Mouse (Mus musculus): ENCODE data around the gene Ms4a7. TPM values are rescaled to one million over a fixed set of nuclear protein-coding genes. Genes with fewer than 3 reads are reported as not detected.
"Not testable (repeated sequence)": the region's sequence is repeated elsewhere in the genome, so short reads cannot be mapped to it uniquely, and the experiment has no call there.

Gene Ms4a7
- polyA plus RNA-seq, 1 experiment from 2014 or later: 0.27 TPM

GRCm38 (mm10) chr19:11321123-11321522, 14.8 kb downstream of the Ms4a7 start:
- 75% methylated on average over 1 of the region's 1 CpGs for WGBS
- H3K4me3 ChIP-seq: no peak overlapping the region
- H3K9me3 ChIP-seq (replicated peaks): no peaks in the 10 kb centered on the region
- H3K4me2 ChIP-seq: no peak overlapping the region
- H3K9ac ChIP-seq: no peak overlapping the region
- no peaks in the 10 kb centered on the region for H3K4me1 ChIP-seq (replicated peaks)
- H3K27ac ChIP-seq (ENCODE audit: poor library complexity, severe bottlenecking): no peak overlapping the region
- no peaks in the 10 kb centered on the region for H3K27me3 ChIP-seq (replicated peaks)
- H3K36me3 ChIP-seq: no peaks in the 10 kb centered on the region
- ATAC-seq (ENCODE audit: insufficient number of reproducible peaks, low FRiP score): no peak

DNA sequence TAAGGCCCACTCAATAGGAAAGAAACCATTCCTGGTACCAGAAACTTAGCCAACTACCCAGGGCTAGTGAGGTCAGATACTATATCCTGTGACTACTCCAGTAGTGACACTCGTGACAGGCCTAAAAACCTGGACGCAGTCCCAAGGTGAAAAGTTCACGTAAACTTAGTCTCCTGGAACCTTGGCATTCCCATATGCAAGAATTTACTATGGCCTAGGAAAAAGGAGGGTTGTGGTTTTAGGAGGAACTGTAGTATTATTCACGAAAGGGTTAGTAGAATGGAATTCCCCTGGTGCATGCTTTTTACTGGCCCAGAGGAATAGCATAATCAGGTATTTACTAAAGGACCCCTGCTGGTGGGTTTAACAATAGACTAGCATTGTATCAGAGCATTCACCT, 19.2 kb downstream of the Ms4a7 start:
- H3K36me3 ChIP-seq: no peaks in the 10 kb centered on the region
- ATAC-seq (ENCODE audit: insufficient number of reproducible peaks, low FRiP score): no peak
- H3K9ac ChIP-seq: no peak overlapping the region
- 85% methylated on average over 4 of the region's 4 CpGs for WGBS
- no peak overlapping the region for H3K4me3 ChIP-seq
- H3K9me3 ChIP-seq (replicated peaks): no peaks in the 10 kb centered on the region
- H3K4me1 ChIP-seq (replicated peaks): no peaks in the 10 kb centered on the region
- no peaks in the 10 kb centered on the region for H3K27me3 ChIP-seq (replicated peaks)
- H3K4me2 ChIP-seq: no peak overlapping the region
- no peak overlapping the region for H3K27ac ChIP-seq (ENCODE audit: poor library complexity, severe bottlenecking)

DNA sequence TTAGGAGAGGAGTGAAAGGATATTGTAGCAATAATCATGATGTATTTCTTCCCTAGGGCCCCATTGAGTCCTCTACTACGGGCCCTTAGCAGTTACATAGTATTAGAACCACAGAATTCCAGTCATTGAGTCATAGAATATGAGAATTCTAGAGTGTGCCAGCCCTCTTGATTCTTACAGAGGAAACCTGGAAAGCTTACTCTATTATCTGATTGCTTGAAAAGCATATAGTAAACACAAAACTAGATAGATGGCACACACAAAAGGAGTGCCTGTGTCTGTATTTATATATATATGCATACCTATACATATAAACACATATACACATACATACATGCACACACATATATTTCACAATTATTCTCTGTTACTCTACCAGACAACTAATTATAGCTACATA, 21.6 kb downstream of the Ms4a7 start, which contains the start of gene Ms4a14:
Gene Ms4a14, minus strand, starts transcription at position 101 of the 400 bp plus-strand sequence.
- H3K4me1 ChIP-seq (replicated peaks): no peaks in the 10 kb centered on the region
- no peak for ATAC-seq (ENCODE audit: insufficient number of reproducible peaks, low FRiP score)
- H3K9me3 ChIP-seq (replicated peaks): no peaks in the 10 kb centered on the region
- no peaks in the 10 kb centered on the region for H3K36me3 ChIP-seq
- H3K4me2 ChIP-seq: no peak within 1 kb of the TSS
- WGBS: 66% methylated on average over 1 of the region's 1 CpGs
- no peak within 1 kb of the TSS for H3K27ac ChIP-seq (ENCODE audit: poor library complexity, severe bottlenecking)
- H3K9ac ChIP-seq: no peak within 1 kb of the TSS
- H3K27me3 ChIP-seq (replicated peaks): no peaks in the 10 kb centered on the region
- H3K4me3 ChIP-seq: no peak within 1 kb of the TSS

DNA sequence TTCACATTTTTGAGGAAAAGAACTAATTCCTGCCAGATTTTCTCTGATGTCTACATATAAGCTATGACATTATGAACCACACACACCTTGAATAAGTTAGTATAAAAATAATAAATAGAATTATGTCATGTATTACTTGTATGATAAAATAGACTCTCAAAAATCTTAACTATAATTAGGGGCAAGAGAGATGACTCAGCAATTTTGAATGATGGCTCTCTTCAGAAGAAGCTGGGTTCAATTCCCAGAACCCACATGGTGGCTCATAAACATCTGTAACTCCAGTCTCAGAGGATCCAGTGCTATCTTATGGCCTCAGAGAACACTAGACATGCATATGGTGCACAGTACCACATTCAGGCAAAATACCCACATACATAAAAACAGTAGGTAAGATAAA, 27.1 kb downstream of the Ms4a7 start:
- no peaks in the 10 kb centered on the region for H3K9me3 ChIP-seq (replicated peaks)
- no peak overlapping the region for H3K4me3 ChIP-seq
- H3K27me3 ChIP-seq (replicated peaks): no peaks in the 10 kb centered on the region
- H3K4me1 ChIP-seq (replicated peaks): no peaks in the 10 kb centered on the region
- H3K4me2 ChIP-seq: no peak overlapping the region
- no peak overlapping the region for H3K27ac ChIP-seq (ENCODE audit: poor library complexity, severe bottlenecking)
- H3K36me3 ChIP-seq: no peaks in the 10 kb centered on the region
- no peak overlapping the region for H3K9ac ChIP-seq
- ATAC-seq (ENCODE audit: insufficient number of reproducible peaks, low FRiP score): no peak

- not testable (repeated sequence) for H3K27me3 ChIP-seq (replicated peaks); H3K27ac ChIP-seq (ENCODE audit: poor library complexity, severe bottlenecking); ATAC-seq (ENCODE audit: insufficient number of reproducible peaks, low FRiP score); H3K36me3 ChIP-seq; H3K9me3 ChIP-seq (replicated peaks); H3K4me3 ChIP-seq; H3K9ac ChIP-seq; H3K4me2 ChIP-seq; H3K4me1 ChIP-seq (replicated peaks)
- WGBS: 49% methylated on average over 4 of the region's 4 CpGs
These were observed 36.4 kb downstream of the Ms4a7 start for GRCm38 (mm10) chr19:11299529-11299928.

DNA sequence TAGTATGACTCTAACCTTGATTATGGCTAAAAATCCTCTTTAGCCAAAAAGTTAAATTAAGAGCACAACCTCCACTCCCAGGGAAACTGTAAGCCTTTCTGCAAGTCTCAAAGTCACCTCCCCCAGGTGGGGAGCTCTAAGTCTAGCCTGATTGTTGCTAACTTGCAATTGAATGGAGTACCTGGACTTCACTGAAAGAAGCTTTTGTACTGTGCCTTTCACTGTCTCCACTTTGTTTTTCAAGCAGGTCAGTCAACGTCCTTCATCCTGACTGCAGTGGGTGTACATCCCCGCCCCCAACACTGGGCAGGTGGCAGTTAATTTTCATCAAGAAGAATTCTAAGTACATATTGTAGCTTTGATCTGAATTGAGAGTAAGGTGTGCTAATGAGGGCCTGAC, 37.0 kb downstream of the Ms4a7 start:
- Histone ChIP-seq H3K9me3 (replicated peaks) (no peaks in the 10 kb centered on the region), H3K4me3 (no peak overlapping the region), H3K27ac (ENCODE audit: poor library complexity, severe bottlenecking) (no peak overlapping the region), H3K4me2 (no peak overlapping the region), H3K36me3 (no peaks in the 10 kb centered on the region), H3K4me1 (replicated peaks) (no peaks in the 10 kb centered on the region), H3K27me3 (replicated peaks) (no peaks in the 10 kb centered on the region), H3K9ac (no peak overlapping the region)
- WGBS: 60% methylated on average over 2 of the region's 2 CpGs
- no peak for ATAC-seq (ENCODE audit: insufficient number of reproducible peaks, low FRiP score)

- H3K9me3 ChIP-seq (replicated peaks); H3K4me1 ChIP-seq (replicated peaks); H3K27me3 ChIP-seq (replicated peaks); H3K27ac ChIP-seq (ENCODE audit: poor library complexity, severe bottlenecking); H3K36me3 ChIP-seq; ATAC-seq (ENCODE audit: insufficient number of reproducible peaks, low FRiP score); H3K9ac ChIP-seq: not testable (repeated sequence)
- Histone ChIP-seq H3K4me2 (peak overlapping the region; percentile 74), H3K4me3 (peak overlapping the region; percentile 60)
- WGBS: 7% methylated on average over 3 of the region's 3 CpGs
These were observed 42.3 kb downstream of the Ms4a7 start for GRCm38 (mm10) chr19:11293616-11294015.

GRCm38 (mm10) chr19:11292990-11293389, 43.0 kb downstream of the Ms4a7 start:
- Histone ChIP-seq H3K4me2 (peak overlapping the region; percentile 74), H3K9ac (peak overlapping the region; percentile 56), H3K36me3 (no peaks in the 10 kb centered on the region), H3K27me3 (replicated peaks) (no peaks in the 10 kb centered on the region), H3K27ac (ENCODE audit: poor library complexity, severe bottlenecking) (no peak overlapping the region), H3K4me1 (replicated peaks) (no peaks in the 10 kb centered on the region), H3K9me3 (replicated peaks) (no peaks in the 10 kb centered on the region), H3K4me3 (peak overlapping the region; percentile 60)
- 3% methylated on average over 12 of the region's 12 CpGs for WGBS
- ATAC-seq (ENCODE audit: insufficient number of reproducible peaks, low FRiP score): no peak

DNA sequence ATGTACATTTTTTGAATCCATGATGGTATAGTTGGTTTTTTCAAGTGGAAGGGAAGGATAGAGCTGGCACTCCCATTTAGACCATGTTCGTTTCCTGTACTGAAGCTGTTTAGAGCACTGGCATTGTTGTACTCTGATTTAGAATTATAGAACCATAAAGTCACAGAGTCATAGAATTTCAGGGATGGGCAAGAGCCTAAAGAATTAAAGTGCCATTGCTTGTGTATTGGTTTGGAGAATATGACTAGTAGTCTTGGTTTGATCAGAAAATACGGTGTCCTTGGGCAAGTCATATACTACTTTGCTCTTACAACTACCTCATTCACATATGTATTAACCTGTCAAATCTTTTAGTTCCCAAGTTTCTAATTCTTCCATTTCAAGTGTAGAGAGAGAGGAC, 52.2 kb downstream of the Ms4a7 start, which contains the start of gene Ms4a5:
Gene Ms4a5, minus strand, starts transcription at position 101 of the 400 bp plus-strand sequence.
- ATAC-seq (ENCODE audit: insufficient number of reproducible peaks, low FRiP score): no peak
- no peak within 1 kb of the TSS for H3K27ac ChIP-seq (ENCODE audit: poor library complexity, severe bottlenecking)
- no peak within 1 kb of the TSS for H3K9ac ChIP-seq
- H3K36me3 ChIP-seq: no peaks in the 10 kb centered on the region
- 76% methylated on average over 2 of the region's 2 CpGs for WGBS
- H3K4me1 ChIP-seq (replicated peaks): no peaks in the 10 kb centered on the region
- H3K4me2 ChIP-seq: no peak within 1 kb of the TSS
- no peaks in the 10 kb centered on the region for H3K27me3 ChIP-seq (replicated peaks)
- H3K9me3 ChIP-seq (replicated peaks): no peaks in the 10 kb centered on the region
- H3K4me3 ChIP-seq: no peak within 1 kb of the TSS

DNA sequence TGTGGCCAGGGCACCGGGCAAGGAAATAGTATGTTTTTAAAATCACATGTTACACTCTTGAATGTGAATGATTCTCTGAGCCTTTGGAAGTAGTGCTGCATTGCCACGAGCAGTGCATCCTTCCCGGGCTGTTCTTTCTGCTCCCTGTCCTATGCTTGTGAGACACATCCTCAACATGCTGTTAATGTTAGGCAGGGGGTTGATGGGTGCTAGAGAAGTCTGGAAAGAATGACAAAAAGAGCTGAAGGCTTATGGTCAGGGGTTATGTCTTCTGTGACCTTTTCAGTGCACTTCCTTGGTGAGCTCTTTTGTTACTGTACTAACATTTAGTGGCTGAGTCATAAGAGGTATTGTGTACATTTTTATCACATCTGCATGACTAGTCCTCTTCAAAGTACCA, 55.7 kb downstream of the Ms4a7 start:
- WGBS: 79% methylated on average over 3 of the region's 3 CpGs
- Histone ChIP-seq H3K9me3 (replicated peaks) (no peaks in the 10 kb centered on the region), H3K27me3 (replicated peaks) (no peaks in the 10 kb centered on the region), H3K4me2 (no peak overlapping the region), H3K36me3 (no peaks in the 10 kb centered on the region), H3K4me1 (replicated peaks) (no peaks in the 10 kb centered on the region), H3K4me3 (no peak overlapping the region), H3K27ac (ENCODE audit: poor library complexity, severe bottlenecking) (no peak overlapping the region), H3K9ac (no peak overlapping the region)
- no peak for ATAC-seq (ENCODE audit: insufficient number of reproducible peaks, low FRiP score)

DNA sequence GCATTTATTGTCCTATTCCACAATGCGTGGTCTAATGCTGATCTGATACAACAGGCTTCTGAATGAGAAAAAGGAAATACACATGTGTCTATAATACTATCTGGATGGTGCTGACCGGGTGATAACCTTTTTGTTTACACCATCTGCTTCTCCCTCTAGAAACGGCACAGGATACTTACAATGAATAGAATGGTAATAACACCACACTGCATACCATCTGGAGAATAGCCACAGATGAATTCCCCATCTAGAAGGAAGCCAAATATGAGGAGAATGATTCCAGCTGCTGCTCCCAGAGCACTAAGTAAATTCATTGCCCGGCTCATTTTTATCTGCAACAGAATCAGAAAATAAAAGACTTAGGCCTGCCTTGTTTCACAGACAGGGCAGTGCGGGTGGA, 59.5 kb downstream of the Ms4a7 start:
- no peaks in the 10 kb centered on the region for H3K27me3 ChIP-seq (replicated peaks)
- ATAC-seq (ENCODE audit: insufficient number of reproducible peaks, low FRiP score): no peak
- no peaks in the 10 kb centered on the region for H3K36me3 ChIP-seq
- no peak overlapping the region for H3K4me2 ChIP-seq
- 62% methylated on average over 5 of the region's 5 CpGs for WGBS
- H3K4me3 ChIP-seq: no peak overlapping the region
- H3K9ac ChIP-seq: no peak overlapping the region
- H3K4me1 ChIP-seq (replicated peaks): no peaks in the 10 kb centered on the region
- H3K27ac ChIP-seq (ENCODE audit: poor library complexity, severe bottlenecking): no peak overlapping the region
- H3K9me3 ChIP-seq (replicated peaks): no peaks in the 10 kb centered on the region
